Mouse (Mus musculus) 3T3-L1 (cell line): ENCODE results near the gene Dusp3.

Experiments used
- DNase-seq: peaks from one replicate; pipeline ENCODE4 v3.0.0-alpha.2; 2015; ENCODE audit warnings: low read depth, low spot score

The Dusp3 gene

GRCm38 (mm10) chr11:101935743-101936142, 51.1 kb downstream of the Dusp3 start:
- DNase-seq = no peak

- DNase-seq = no peak
Measured at GRCm38 (mm10) chr11:101931978-101932377, 54.8 kb downstream of the Dusp3 start.

DNA sequence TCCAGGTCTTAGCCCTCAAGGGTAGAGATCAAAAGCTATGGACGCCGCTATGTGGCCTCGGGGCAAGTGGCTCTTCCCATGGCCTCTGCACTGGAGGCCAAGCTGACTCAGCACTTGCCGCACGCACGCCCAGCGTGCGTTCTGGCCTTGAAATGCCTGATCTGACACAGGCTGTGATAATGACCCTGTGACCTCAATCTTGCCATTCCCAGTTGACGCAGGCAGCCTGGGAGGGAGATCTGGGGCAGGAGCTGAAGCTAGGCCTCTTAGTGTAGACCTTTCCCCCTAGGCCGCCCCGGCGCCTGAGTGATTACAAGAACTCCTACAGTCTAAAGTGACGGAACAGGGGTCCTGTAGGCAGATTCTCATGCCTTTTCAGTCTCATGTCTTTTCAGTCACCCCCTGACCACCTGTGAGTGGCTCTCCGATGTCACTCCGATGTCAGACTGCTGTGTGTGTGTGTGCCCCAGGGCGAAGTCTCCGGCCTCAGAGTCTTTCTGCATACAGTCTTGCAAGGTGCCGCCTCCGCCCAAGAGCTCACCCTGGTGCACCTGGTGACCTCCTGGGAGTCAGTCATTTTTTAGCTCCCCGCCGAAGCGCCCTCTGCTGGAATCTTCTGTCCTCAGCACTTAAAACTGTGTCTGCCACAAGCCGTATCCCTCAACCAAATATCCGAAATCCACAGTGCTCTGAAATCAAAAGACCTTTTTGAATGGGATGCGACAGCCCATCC, 58.6 kb downstream of the Dusp3 start:
- DNase-seq = no peak

- DNase-seq = no peak
Measured at GRCm38 (mm10) chr11:101926951-101927589, 59.7 kb downstream of the Dusp3 start.

GRCm38 (mm10) chr11:101925636-101926035, 61.2 kb downstream of the Dusp3 start:
- DNase-seq = no peak

DNA sequence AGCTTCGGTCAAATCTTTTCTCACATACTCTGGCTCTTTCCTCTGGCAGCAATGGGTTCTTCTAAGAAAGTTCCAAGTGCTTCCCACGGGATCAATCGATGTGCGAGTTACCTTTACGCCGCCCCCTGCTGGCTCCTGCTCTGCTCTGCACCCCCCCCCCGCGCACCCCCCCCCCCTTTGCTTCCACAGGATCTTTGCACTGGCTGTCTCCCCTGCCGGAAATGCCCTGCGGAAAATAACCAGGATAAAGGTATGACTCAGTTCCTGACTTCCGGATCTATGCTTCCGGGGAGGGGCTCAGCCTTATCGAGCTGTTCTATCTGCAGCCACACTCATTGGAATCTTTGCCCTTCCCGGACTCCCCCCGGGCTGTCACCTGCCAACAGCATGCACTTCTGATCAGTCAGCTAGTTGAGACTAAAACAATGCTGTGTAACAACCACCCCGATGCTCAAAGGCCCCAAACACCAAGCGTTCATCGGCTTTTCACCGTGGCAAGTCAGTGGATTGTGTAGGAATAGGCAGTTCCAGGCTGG, 62.3 kb downstream of the Dusp3 start:
- DNase-seq = no peak

DNA sequence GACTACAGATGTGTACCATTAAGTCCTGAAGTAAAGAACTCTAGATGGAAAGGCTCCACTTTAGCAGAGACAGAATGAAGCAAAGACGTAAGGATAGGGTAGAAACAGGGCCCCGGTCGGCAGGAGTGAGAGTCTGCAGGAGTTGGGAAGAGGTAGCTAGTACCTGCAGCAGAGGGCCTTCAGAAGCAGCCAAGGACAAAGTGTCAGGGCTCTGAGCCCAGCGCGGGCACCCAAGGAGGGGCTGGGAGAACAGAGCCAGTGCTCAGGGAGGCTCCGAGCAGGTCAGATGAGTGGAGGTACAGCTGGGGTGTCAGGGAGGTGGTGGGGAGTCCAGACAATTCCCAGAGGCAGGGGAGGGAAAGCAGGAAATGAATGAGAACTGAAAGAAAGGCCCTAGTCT, 62.8 kb downstream of the Dusp3 start:
- DNase-seq = no peak

DNA sequence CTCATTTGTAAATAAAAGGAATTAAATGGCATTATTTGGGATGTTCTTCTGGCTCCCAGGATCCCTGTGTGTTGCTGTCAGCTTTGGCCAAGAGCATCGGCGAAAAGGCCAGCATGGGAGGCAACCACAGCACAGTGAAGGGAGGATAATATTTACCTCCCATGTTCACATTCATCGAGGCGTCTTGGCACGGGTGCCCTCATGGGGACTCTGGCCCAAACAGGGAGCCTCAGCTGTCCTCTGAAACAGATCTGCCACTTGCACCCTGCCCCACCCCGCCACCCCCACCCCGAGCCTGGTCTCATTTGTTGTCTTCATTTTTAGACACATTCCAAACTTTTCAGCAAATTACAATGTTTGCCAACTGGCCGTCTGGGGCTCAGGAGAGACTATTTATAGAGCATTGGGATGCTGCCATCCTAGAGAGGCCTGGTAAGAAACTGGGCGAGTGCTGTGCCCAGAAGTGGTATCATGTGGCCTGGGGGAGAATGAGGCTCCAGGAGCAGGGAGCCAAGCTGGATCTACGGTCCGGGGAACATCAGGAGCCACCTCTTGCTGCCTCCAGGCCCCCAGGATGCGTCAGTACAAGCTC, 65.4 kb downstream of the Dusp3 start:
- DNase-seq = no peak
